17 mouse cellular contexts compared by ENCODE assay signal in the genomic region with DNA sequence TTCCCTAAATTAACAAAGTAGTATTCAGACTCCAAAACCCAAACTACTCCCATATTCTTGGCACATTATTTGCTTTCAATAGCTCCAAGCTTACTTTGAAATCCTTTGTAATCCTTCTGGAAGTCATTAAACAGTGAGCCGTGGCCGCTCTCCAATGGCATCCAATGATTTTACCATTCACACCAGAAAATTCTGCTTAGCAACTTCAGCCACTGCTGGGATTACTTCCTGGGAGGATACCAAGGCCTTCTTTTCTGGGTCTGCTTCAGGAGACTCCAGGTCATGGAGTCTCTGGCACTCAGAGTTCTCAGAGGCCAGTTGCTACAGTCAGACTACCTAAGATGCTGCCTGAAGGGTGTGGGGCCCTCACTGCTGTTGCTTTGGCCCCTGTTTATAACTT.
DNase-seq lines count a peak whose midpoint lies in the region; ATAC-seq lines count a peak whose summit lies in the region.
"Had no signal": no experiment of that assay in that cellular context is flagged by ENCODE, and none has a peak within 500 bp of the region (broad histone marks: within the 10 kb centered on the region; RNA-seq: fewer than 3 reads in every experiment).

No protein-coding gene starts in this region.

- no peak overlapping the region for H3K27ac ChIP-seq in heart, embryonic 10.5 days
- H3K27ac ChIP-seq: forebrain, embryonic 15.5 days; liver, embryonic 13.5 days; lung, embryonic 15.5 days had no signal

- H3K27me3 ChIP-seq in heart, embryonic 10.5 days (ENCODE audit: insufficient read depth, poor library complexity, severe bottlenecking) = no peaks in the 10 kb centered on the region
- H3K27me3 ChIP-seq: forebrain, embryonic 15.5 days; liver, embryonic 13.5 days; lung, embryonic 15.5 days had no signal

- DNase-seq in heart, adult 18-20 months = peak; percentile 33 to 44
- DNase-seq in heart, embryonic 10.5 days (ENCODE audit: low spot score) = no peak
- peak; percentile 7 for DNase-seq in ovary, postnatal 14 days (ENCODE audit: low spot score)
- no peak for DNase-seq in ovary, postnatal 10 days (ENCODE audit: low spot score)
- peak; percentile 24 to 60 for DNase-seq in gastrocnemius, postnatal 4 days (ENCODE audit: low spot score in 2 of 2)
- DNase-seq in adipocyte (ENCODE audit: low spot score) = no peak
- DNase-seq: adrenal gland, postnatal 14 days; B cell, adult 2 months; cerebellum, adult 8-10 months; left cerebral cortex, postnatal 4 days; liver, embryonic 13.5 days; midbrain, embryonic 14.5 days; right cerebral cortex, adult 18-20 months had no signal

- no peaks in the 10 kb centered on the region for H3K9me3 ChIP-seq in heart, embryonic 10.5 days
- H3K9me3 ChIP-seq: forebrain, embryonic 15.5 days; liver, embryonic 13.5 days; lung, embryonic 15.5 days had no signal

- no peaks in the 10 kb centered on the region for H3K36me3 ChIP-seq in heart, embryonic 10.5 days
- H3K36me3 ChIP-seq: forebrain, embryonic 15.5 days; liver, embryonic 13.5 days; lung, embryonic 15.5 days had no signal

- no peaks in the 10 kb centered on the region for H3K4me1 ChIP-seq in heart, embryonic 10.5 days
- H3K4me1 ChIP-seq: forebrain, embryonic 15.5 days; liver, embryonic 13.5 days; lung, embryonic 15.5 days had no signal

- H3K4me3 ChIP-seq in heart, embryonic 10.5 days = no peak overlapping the region
- H3K4me3 ChIP-seq: forebrain, embryonic 15.5 days; liver, embryonic 13.5 days; lung, embryonic 15.5 days had no signal

- no peak for ATAC-seq in inflammation-experienced regulatory T-cells, adult 6 months
- no peak for ATAC-seq in megakaryocyte-erythroid progenitor cell, adult 5-6 weeks (replicated peaks; ENCODE audit: low FRiP score, low TSS enrichment, poor library complexity, severe bottlenecking)
- ATAC-seq: forebrain, embryonic 15.5 days had no signal

- WGBS in heart, embryonic 10.5 days = 97% methylated on average over 2 of the region's 2 CpGs

Comparison
In these comparisons a context has a peak if more than half of its experiments do, and no peak if none do; other contexts are left out.
1. DNase-seq: peak in heart, adult 18-20 months (2 of 2), ovary, postnatal 14 days (single experiment) and gastrocnemius, postnatal 4 days (2 of 2); none in heart, embryonic 10.5 days (single experiment), ovary, postnatal 10 days (single experiment) and adipocyte (single experiment).